Mouse (Mus musculus) brain, adult 2 months (tissue): ENCODE measurements at regions not wholly inside any gene's neighbourhood (a gene's known extent, or its start where the extent isn't known, plus 50 kb on each side); places are given as distances from the start of the nearest gene placed in this dataset.
"Not testable (repeated sequence)": the region's sequence is repeated elsewhere in the genome, so short reads cannot be mapped to it uniquely, and the experiment has no call there.

Source experiments
- DNase-seq: peaks from one replicate; pipeline ENCODE4 v3.0.0; 2011; ENCODE audit warnings: low read depth, low spot score

DNA sequence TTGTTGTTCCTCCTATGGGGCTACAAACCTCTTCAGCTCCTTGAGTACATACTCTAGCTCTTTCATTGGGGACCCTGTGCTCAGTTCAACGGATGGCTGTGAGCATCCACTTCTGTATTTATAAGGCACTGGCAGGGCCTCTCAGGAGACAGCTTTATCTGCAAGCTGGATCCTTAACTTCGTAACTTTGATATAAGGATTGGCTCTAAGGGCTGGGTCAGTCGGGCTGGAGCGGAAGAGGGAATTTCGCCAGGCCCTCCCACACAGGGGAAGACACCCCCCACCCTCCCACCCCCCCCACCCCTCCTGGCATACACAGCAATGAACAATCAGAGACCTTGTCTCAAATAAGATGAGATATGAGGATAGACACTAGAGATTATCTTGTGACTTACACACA is 304.3 kb upstream of the Chordc1 start:
- DNase-seq, result peak; percentile 85

DNA sequence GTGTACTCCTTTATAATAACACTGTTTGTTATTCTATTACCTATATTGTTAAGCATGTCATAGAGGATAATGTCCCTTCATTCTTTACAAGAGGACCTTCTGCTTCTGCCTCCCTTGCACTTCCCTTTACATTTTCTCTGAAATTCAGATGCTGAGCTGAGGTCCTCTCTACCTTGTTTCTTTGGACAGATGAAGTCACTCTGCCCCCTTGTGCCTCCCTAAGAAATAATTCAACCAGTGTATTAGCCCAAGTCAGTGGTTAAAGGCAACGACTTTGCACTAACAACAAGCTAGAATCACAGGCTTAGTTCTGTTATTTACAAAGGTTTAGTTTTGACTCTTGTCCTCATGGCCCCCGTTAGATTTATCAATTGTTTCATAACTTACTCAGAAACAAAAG is 289.4 kb upstream of the Chordc1 start:
- peak; percentile 59 for DNase-seq

DNA sequence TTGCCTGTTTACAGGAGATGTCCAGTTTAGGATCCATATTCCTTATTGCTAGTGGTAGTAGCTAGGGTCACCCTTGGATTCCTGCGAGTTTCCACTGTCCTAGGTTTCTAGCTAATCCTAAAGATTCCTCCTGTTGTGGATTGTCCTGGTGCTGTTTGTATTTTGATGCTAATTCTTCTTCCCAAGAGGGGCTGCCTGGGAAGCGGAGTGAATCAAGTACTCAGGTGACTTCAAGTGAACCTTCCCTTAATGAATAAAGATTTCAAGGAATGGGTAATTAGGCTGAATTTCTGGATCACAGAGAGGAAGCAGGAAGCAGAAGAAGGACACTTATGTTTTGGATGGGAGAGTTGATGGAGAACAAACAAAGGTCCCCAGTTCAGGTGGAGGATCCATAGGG is 250.6 kb upstream of the Chordc1 start:
- DNase-seq, result no peak

DNA sequence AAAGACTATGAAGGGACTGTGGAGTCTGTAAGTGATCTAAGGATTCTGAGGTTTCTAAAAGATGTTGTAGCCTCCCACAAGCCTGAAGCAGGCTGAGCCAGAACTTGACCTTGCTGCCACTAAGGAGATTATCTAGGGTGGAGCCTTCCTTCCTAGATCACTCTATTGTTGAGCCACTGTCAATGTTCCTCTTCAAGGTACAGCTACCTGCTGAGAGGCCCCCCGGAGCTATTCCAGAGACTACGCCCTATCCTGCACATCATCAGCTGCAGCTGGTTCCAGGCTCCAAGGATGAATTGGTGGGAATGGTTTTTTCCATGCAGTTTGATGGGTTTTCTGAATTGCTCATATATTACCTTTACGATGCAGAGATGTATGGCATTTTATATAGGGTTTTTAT is 249.3 kb upstream of the Chordc1 start:
- DNase-seq, result not testable (repeated sequence)

DNA sequence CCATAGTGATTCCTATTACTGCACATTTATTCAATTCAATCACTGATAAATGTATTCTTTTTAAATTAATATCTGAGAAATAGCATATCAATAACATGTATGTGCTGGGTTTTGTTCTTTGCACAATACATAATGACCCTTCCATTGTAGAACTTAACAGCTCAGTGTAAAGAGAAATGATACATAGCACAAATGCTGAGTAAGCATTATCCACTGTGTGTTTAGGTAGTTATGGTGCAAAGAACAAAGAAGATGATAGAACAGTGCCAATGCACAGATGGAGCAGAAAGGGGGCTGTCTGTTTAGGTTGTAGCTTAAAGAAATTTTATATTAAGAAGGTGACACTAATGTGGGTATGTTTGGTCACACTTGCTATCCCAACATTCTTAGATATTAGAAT is 215.0 kb upstream of the Chordc1 start:
- no peak for DNase-seq

DNA sequence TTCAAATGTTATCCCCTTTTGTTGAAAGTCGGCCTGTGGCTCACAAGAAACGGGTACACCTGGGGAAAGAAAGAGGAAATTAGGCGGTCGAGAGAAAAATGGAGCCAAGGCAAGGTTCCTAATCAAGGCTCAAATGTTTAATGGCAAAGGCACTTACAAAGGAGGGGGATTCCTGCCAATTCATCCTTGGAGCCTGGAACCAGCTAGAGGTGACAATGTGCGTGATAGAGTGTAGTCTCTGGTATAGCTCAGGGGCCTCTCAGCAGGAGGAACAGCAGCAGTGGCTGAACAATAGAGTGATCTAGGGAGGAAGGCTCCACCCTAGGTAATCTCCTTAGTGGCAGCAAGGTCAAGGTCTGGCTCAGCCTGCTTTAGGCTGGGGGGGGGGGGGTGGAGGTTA is 213.5 kb upstream of the Chordc1 start:
- not testable (repeated sequence) for DNase-seq

DNA sequence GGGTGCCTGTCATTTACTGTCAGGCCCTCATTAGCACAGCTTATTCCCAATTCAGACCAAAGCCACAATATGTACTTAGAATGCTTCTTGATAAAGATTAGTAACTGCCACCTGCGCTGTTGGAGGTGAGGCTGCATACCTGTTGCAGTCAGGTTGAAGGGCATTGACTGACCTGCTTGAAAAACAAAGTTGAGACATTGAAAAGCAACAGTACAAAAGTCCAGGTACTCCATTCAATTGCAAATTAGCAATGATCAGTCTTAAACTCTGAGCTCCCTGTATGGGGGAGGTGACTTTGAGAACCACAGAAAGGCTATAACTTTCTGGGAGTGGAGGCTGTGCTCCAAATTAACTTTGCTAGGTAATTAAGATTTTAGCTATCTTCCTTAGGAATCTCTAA is 212.8 kb upstream of the Chordc1 start:
- DNase-seq, result not testable (repeated sequence)
